Mouse (Mus musculus): ENCODE measurements at regions not wholly inside any gene's neighbourhood (a gene's known extent, or its start where the extent isn't known, plus 50 kb on each side); places are given as distances from the start of the nearest gene placed in this dataset.

GRCm38 (mm10) chr1:73341911-73342310 is 326.2 kb upstream of the Tnp1 start:
- H3K27me3 ChIP-seq (replicated peaks) = no peaks in the 10 kb centered on the region; the same call in 1 of the 2 replicates
- H3K36me3 ChIP-seq = no peaks in the 10 kb centered on the region
- H3K9me3 ChIP-seq (replicated peaks) = no peaks in the 10 kb centered on the region
- H3K9ac ChIP-seq = no peak overlapping the region
- H3K27ac ChIP-seq = no peak overlapping the region
- no peaks in the 10 kb centered on the region for H3K4me1 ChIP-seq
- no peak overlapping the region for H3K4me2 ChIP-seq
- ATAC-seq = no peak
- 72% methylated on average over 5 of the region's 5 CpGs for WGBS (ENCODE audit: insufficient replicate concordance)
- no peak overlapping the region for H3K4me3 ChIP-seq

GRCm38 (mm10) chr1:73337401-73337800 is 321.7 kb upstream of the Tnp1 start:
- Histone ChIP-seq H3K9ac (no peak overlapping the region), H3K36me3 (no peaks in the 10 kb centered on the region), H3K27ac (no peak overlapping the region), H3K4me2 (no peak overlapping the region), H3K4me3 (no peak overlapping the region), H3K4me1 (no peaks in the 10 kb centered on the region), H3K9me3 (replicated peaks) (no peaks in the 10 kb centered on the region), H3K27me3 (replicated peaks) (0 out of 2 replicates have a peak, but pooled peaks cover 14% of the 10 kb centered on the region)
- 52% methylated on average over 2 of the region's 2 CpGs for WGBS (ENCODE audit: insufficient replicate concordance)
- no peak for ATAC-seq

GRCm38 (mm10) chr1:73309556-73309955 is 293.8 kb upstream of the Tnp1 start:
- Histone ChIP-seq H3K36me3 (no peaks in the 10 kb centered on the region), H3K4me2 (no peak overlapping the region), H3K9me3 (replicated peaks) (no peaks in the 10 kb centered on the region), H3K4me3 (no peak overlapping the region), H3K27ac (no peak overlapping the region), H3K4me1 (no peaks in the 10 kb centered on the region), H3K27me3 (replicated peaks) (no peaks in the 10 kb centered on the region), H3K9ac (no peak overlapping the region)
- no peak for ATAC-seq
- 72% methylated on average over 4 of the region's 4 CpGs for WGBS (ENCODE audit: insufficient replicate concordance)

- Histone ChIP-seq H3K4me2 (no peak overlapping the region), H3K4me3 (no peak overlapping the region), H3K9me3 (replicated peaks) (no peaks in the 10 kb centered on the region), H3K4me1 (no peaks in the 10 kb centered on the region), H3K9ac (no peak overlapping the region), H3K27me3 (replicated peaks) (no peaks in the 10 kb centered on the region; the same call in 1 of the 2 replicates), H3K27ac (no peak overlapping the region), H3K36me3 (no peaks in the 10 kb centered on the region)
- ATAC-seq = no peak
- WGBS (ENCODE audit: insufficient replicate concordance) = 68% methylated on average over 4 of the region's 4 CpGs
Measured at GRCm38 (mm10) chr1:73308420-73308819, 292.7 kb upstream of the Tnp1 start.

GRCm38 (mm10) chr1:73307194-73307593 is 291.5 kb upstream of the Tnp1 start:
- no peaks in the 10 kb centered on the region for H3K4me1 ChIP-seq
- H3K36me3 ChIP-seq = no peaks in the 10 kb centered on the region
- H3K9ac ChIP-seq = no peak overlapping the region
- H3K27ac ChIP-seq = no peak overlapping the region
- WGBS (ENCODE audit: insufficient replicate concordance) = 41% methylated on average over 3 of the region's 3 CpGs
- H3K4me2 ChIP-seq = no peak overlapping the region
- no peaks in the 10 kb centered on the region for H3K9me3 ChIP-seq (replicated peaks)
- no peak for ATAC-seq
- no peaks in the 10 kb centered on the region; the same call in 1 of the 2 replicates for H3K27me3 ChIP-seq (replicated peaks)
- H3K4me3 ChIP-seq = no peak overlapping the region

- 54% methylated on average over 4 of the region's 4 CpGs for WGBS (ENCODE audit: insufficient replicate concordance)
- Histone ChIP-seq H3K27me3 (replicated peaks) (no peaks in the 10 kb centered on the region; the same call in 1 of the 2 replicates), H3K4me3 (no peak overlapping the region), H3K4me2 (no peak overlapping the region), H3K4me1 (0 out of 2 replicates have a peak, but pooled peaks cover 2% of the 10 kb centered on the region), H3K9me3 (replicated peaks) (no peaks in the 10 kb centered on the region), H3K27ac (no peak overlapping the region), H3K9ac (no peak overlapping the region), H3K36me3 (no peaks in the 10 kb centered on the region)
- ATAC-seq = no peak
Measured at GRCm38 (mm10) chr1:73299978-73300688, 284.4 kb upstream of the Tnp1 start.

- H3K9ac ChIP-seq = no peak overlapping the region
- H3K27ac ChIP-seq = no peak overlapping the region
- 68% methylated on average over 2 of the region's 2 CpGs for WGBS (ENCODE audit: insufficient replicate concordance)
- no peak for ATAC-seq
- H3K36me3 ChIP-seq = no peaks in the 10 kb centered on the region
- no peaks in the 10 kb centered on the region for H3K4me1 ChIP-seq
- no peak overlapping the region for H3K4me2 ChIP-seq
- H3K4me3 ChIP-seq = no peak overlapping the region
- no peaks in the 10 kb centered on the region for H3K9me3 ChIP-seq (replicated peaks)
- H3K27me3 ChIP-seq (replicated peaks) = no peaks in the 10 kb centered on the region
Measured at GRCm38 (mm10) chr1:73285342-73285741, 269.6 kb upstream of the Tnp1 start.

GRCm38 (mm10) chr1:73274480-73274879 is 258.8 kb upstream of the Tnp1 start:
- no peaks in the 10 kb centered on the region for H3K36me3 ChIP-seq
- ATAC-seq = no peak
- WGBS (ENCODE audit: insufficient replicate concordance) = 24% methylated on average over 2 of the region's 2 CpGs
- no peaks in the 10 kb centered on the region for H3K4me1 ChIP-seq
- H3K4me2 ChIP-seq = no peak overlapping the region
- H3K9me3 ChIP-seq (replicated peaks) = no peaks in the 10 kb centered on the region
- H3K27me3 ChIP-seq (replicated peaks) = no peaks in the 10 kb centered on the region
- no peak overlapping the region for H3K9ac ChIP-seq
- no peak overlapping the region for H3K27ac ChIP-seq
- H3K4me3 ChIP-seq = no peak overlapping the region

GRCm38 (mm10) chr1:73270787-73271391 is 255.2 kb upstream of the Tnp1 start:
- no peak for ATAC-seq
- Histone ChIP-seq H3K4me2 (no peak overlapping the region), H3K27ac (no peak overlapping the region), H3K4me1 (no peaks in the 10 kb centered on the region), H3K9me3 (replicated peaks) (no peaks in the 10 kb centered on the region), H3K4me3 (no peak overlapping the region), H3K36me3 (no peaks in the 10 kb centered on the region), H3K27me3 (replicated peaks) (no peaks in the 10 kb centered on the region), H3K9ac (no peak overlapping the region)
- WGBS (ENCODE audit: insufficient replicate concordance) = 48% methylated on average over 6 of the region's 6 CpGs

- no peak for ATAC-seq
- Histone ChIP-seq H3K36me3 (no peaks in the 10 kb centered on the region), H3K9ac (no peak overlapping the region), H3K27ac (no peak overlapping the region), H3K9me3 (replicated peaks) (no peaks in the 10 kb centered on the region), H3K27me3 (replicated peaks) (no peaks in the 10 kb centered on the region), H3K4me3 (no peak overlapping the region), H3K4me2 (no peak overlapping the region), H3K4me1 (no peaks in the 10 kb centered on the region)
- WGBS (ENCODE audit: insufficient replicate concordance) = 54% methylated on average over 7 of the region's 7 CpGs
Measured at GRCm38 (mm10) chr1:73269051-73269755, 253.5 kb upstream of the Tnp1 start.

GRCm38 (mm10) chr1:73265009-73265408 is 249.3 kb upstream of the Tnp1 start:
- H3K4me1 ChIP-seq = no peaks in the 10 kb centered on the region
- H3K9ac ChIP-seq = no peak overlapping the region
- no peaks in the 10 kb centered on the region for H3K36me3 ChIP-seq
- ATAC-seq = no peak
- no peaks in the 10 kb centered on the region for H3K9me3 ChIP-seq (replicated peaks)
- WGBS (ENCODE audit: insufficient replicate concordance) = 49% methylated on average over 4 of the region's 4 CpGs
- H3K4me3 ChIP-seq = no peak overlapping the region
- H3K27ac ChIP-seq = no peak overlapping the region
- no peak overlapping the region for H3K4me2 ChIP-seq
- no peaks in the 10 kb centered on the region for H3K27me3 ChIP-seq (replicated peaks)

- H3K9ac ChIP-seq = no peak overlapping the region
- H3K36me3 ChIP-seq = no peaks in the 10 kb centered on the region
- no peaks in the 10 kb centered on the region for H3K9me3 ChIP-seq (replicated peaks)
- no peak overlapping the region for H3K4me3 ChIP-seq
- H3K27ac ChIP-seq = no peak overlapping the region
- no peaks in the 10 kb centered on the region for H3K4me1 ChIP-seq
- 68% methylated on average over 7 of the region's 7 CpGs for WGBS (ENCODE audit: insufficient replicate concordance)
- H3K4me2 ChIP-seq = no peak overlapping the region
- H3K27me3 ChIP-seq (replicated peaks) = no peaks in the 10 kb centered on the region
- ATAC-seq = no peak
Measured at GRCm38 (mm10) chr1:73264245-73264644, 248.5 kb upstream of the Tnp1 start.
